Mouse (Mus musculus): ENCODE data around the gene Olfr304.
"Not testable (repeated sequence)": the region's sequence is repeated elsewhere in the genome, so short reads cannot be mapped to it uniquely, and the experiment has no call there.

Olfr304 gene

DNA sequence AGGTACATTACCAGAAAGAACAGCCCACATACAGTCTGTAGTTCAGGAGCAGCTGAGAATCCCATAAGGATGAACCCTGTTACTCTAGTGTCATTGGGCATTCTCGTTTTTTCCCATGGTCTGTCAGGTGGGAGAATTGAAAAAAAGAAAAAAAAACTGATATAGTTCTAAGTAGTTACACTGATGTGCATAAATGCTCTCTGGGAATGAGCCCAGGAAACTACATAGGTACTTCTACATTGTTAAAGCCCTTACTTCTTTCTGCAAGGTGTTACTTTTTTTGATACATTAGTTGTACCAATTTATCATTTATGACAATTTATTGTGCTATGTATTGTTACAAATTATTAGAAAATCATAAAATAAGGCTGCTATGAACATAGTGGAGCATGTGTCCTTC lies at the start of gene Olfr304:
TSS of gene Olfr304 (minus strand) at position 101 of the 400 bp plus-strand sequence.
- in situ Hi-C loops (cut with MboI; ENCODE audit: low sequenced_read_pairs) = no loop called here

DNA sequence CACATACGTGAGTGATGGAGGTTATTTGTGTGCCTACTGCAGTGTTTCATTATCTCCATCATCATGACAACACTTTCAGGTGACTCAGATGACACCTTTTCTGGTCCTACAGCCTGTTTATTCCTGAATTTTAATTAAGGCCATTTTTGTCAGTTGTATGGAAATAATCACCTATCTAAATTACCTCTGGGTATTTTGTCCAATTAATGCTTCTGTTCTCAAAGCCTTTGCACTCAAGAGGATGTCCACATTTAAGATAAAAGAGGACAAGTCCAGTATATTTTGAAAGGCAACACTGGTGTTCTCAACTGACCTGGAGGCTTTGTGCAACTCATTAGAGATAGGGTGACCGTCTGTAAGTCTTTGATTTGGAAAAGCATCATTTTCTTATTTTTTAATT lies 17.1 kb upstream of the Olfr304 start, which contains the start of gene Olfr301:
TSS of gene Olfr301 (plus strand) at position 301 of the 400 bp plus-strand sequence.
- in situ Hi-C loops (cut with MboI; ENCODE audit: low sequenced_read_pairs) = no loop called here

DNA sequence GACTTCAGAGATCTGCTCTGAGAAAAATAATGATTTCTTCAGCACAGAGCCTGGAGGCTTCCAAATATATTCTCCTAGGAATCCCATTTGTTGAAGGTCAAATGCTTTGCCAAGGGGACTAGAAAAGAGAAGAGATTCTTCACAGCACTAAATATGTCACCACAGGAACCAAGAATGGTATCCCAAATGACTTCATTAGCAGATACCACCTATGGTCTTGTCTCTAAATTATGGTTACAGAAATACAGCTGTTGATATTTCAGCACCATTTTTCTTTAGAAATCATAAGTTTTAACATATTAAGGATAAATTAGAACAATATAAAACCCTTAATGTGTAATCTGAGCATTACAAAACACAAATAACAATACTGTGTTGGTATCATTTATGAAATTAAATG lies 11.2 kb upstream of the Olfr304 start, which contains the start of gene Olfr303:
TSS of gene Olfr303 (minus strand) at position 101 of the 400 bp plus-strand sequence.
- in situ Hi-C loops (cut with MboI; ENCODE audit: low sequenced_read_pairs) = no loop called here

DNA sequence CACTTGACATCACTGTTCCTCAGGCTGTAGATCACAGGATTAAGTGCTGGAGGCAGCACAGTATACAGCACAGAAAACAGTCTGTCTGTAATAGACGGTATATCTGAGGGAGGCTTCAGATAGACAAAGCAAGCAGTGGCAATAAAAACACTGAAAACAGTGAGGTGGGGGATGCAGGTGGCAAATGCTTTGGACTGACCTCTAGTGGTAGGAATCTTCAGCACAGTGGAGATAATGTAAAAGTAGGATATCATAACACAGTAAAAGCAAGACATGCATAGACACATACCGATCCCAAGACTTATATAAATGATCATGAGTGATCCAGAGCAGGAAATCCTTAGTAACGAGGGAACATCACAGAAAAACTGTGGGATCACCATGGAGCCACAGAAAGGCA lies 689 bp downstream of the Olfr304 start:
- in situ Hi-C loops (cut with MboI; ENCODE audit: low sequenced_read_pairs) = no loop called here

DNA sequence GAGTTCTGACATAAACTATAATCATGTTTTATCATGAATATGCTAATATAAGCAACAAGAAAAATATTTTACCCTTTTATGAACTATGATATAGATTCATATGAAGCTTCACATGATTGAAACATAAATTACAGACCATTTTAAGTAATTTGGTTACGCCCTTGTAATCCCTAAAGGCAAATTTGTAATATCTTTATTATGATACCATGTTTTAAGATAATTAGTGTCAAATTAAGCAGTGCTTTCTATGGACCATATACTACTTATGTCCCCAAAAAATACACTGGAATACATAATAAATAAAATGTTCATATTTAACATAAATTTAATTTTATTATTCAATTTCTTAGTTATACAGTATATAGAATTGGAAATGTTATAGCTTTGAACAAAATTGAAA lies 19.6 kb downstream of the Olfr304 start, which contains the start of gene Olfr305:
TSS of gene Olfr305 (minus strand) at position 101 of the 400 bp plus-strand sequence.
- in situ Hi-C loops (cut with MboI; ENCODE audit: low sequenced_read_pairs) = no loop called here

DNA sequence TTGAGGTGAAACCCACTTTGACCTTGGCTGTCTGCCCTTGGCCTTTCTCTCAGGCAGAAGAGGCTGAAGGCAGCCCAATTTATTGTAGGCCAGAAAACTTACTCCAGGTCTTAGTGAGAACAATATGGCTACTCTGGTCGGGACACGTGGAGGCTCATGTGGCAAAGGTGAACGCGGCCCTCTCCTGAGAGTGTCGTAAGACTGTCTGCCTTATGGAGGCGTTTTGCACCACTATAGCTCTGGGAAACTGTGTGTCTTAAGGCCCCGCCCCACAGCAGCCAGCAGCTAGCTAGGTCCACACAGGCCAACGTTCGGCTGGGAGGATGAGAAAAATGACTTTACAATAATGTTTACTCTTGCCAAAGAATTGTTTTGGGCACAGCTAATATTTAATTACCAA lies 40.2 kb downstream of the Olfr304 start:
- in situ Hi-C loops (cut with MboI; ENCODE audit: low sequenced_read_pairs) = not testable (repeated sequence)

DNA sequence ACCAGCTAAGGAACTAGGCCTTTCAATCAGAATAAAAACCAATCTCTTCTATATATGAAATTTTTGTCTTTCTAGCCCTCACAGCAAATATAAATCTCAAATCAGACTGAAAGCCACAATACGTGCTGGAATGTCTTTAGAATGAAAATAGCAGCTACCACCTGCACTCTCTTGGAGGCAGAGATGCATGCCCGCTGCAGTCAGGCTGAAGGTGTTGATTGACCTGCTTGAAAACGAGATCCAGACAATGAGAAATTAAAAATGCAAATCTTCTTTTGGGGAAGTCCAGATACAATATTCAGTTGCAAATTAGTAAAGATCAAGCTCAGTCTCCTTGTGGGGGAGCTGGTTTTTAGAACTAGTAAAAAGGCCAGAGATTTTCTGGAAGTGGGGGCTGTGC lies 42.2 kb downstream of the Olfr304 start:
- in situ Hi-C loops (cut with MboI; ENCODE audit: low sequenced_read_pairs) = no loop called here

DNA sequence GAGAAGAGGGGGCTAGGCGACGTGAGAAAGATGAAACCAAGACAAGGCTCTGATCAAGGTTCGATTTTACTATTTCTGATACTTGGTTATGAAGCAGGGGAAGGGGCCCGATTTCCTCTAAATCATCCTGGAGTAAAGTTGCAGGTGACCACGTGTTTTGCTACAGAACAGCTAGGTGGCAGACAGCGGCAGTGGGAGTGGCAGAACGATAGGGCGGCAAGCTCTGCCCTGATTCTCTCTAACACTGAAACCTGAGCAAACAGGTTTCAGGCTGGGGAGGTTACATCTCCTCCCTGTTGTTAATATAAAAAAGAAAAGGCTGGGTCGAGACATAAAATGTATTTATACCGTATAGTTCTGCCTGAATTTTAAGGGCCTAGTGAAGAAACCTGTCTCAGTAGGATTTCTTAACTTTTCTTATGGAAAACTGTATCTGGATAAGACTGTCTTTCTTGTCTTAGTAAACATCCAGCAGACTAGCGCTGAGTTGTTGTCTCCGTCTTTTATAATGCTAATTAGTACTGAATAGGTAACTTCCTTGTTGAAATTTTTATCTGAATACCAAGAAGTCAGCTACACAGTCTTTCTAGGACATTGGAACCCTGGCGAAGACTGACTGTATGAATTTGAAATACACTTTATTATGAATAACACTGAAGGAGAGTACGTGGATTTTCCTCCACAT lies 43.4 kb downstream of the Olfr304 start:
- in situ Hi-C loops (cut with MboI; ENCODE audit: low sequenced_read_pairs) = no loop called here

DNA sequence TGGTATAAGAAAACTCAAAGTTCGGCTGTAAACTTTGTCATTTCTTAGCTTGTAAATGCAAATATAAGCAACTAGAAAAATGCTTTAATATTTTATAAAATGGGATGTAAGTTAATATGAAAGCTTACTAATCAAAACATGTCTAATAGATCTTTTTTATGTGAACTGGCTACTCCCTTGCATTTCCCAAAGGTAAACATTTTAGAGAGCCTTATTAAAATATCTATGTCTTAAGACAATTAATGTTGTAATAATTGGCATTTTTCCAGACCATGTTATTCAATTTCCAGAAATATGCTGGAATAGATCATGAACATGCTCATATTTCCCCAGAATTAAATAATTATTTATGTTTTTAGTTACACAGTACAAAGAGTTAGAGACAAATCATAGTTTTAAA lies 49.0 kb downstream of the Olfr304 start, which contains the start of gene Olfr307:
TSS of gene Olfr307 (minus strand) at position 101 of the 400 bp plus-strand sequence.
- in situ Hi-C loops (cut with MboI; ENCODE audit: low sequenced_read_pairs) = no loop called here
